Mouse (Mus musculus) embryonic fibroblast, embryonic 13.5 days (primary cell): ENCODE data around the gene Dnmt3a.

ENCODE experiments used
- CTCF ChIP-seq: IDR thresholded peaks from 2 replicates; pipeline ENCODE4 v1.5.1; 2011; ENCODE audit warnings: mild to moderate bottlenecking, control low read depth, low read length, moderate library complexity, borderline replicate concordance; ENCODE audit not compliant: insufficient read depth
- POLR2A ChIP-seq: IDR thresholded peaks from 2 replicates; pipeline ENCODE4 v1.6.1; 2011; ENCODE audit warnings: low read depth, mild to moderate bottlenecking, control low read depth, low read length, moderate library complexity

- TF ChIP-seq CTCF = no peak
- TF ChIP-seq POLR2A = no peak
These were observed 17.6 kb downstream of the Dnmt3a start for GRCm38 (mm10) chr12:3823408-3823807.
